Mouse (Mus musculus): Measurements from ENCODE around the gene Hdac9. TPM values are rescaled to one million over a fixed set of nuclear protein-coding genes. Genes with fewer than 3 reads are reported as not detected.

Gene Hdac9
- total and polyA plus RNA-seq, 3 experiments = 0.03 to 0.19 TPM; not detected in 1

DNA sequence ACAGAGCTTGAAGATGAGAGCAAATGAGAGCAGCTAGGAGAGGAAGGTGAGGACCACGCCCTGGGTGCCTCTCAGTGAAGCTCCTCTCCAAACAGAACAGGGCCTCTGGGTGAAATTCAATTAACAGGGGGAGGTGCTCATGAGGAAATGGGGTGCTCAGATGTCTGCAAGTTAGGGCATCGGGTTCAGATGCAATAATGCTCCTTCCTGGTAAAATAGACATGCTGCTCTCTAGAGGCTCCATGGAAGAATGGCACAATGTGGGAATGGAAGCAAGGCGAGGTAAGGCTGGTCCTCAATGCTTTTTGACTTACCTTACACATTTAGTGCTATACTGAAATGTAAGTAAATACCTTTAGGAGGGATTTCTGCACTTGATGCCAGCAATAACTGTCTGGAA, 263.3 kb downstream of the Hdac9 start:
- TF ChIP-seq RAD21 (IDR thresholded peaks at IDR 0.05; ENCODE audit: low read depth, low read length) (no peak), SIN3A (IDR thresholded peaks at IDR 0.05; ENCODE audit: low read length) (no peak), TBP (IDR thresholded peaks at IDR 0.05; ENCODE audit: low read depth, low read length) (no peak), TCF12 (IDR thresholded peaks at IDR 0.05; ENCODE audit: low read depth, low read length) (no peak), USF1 (IDR thresholded peaks at IDR 0.05; ENCODE audit: low read depth, low read length) (no peak), SMC3 (IDR thresholded peaks at IDR 0.05; ENCODE audit: low read depth, low read length) (no peak), TAL1 (IDR thresholded peaks at IDR 0.05; ENCODE audit: low read length) (no peak), MYC (IDR thresholded peaks at IDR 0.05; ENCODE audit: low read depth, low read length) (no peak), USF2 (IDR thresholded peaks at IDR 0.05; ENCODE audit: borderline replicate concordance in 1 of 2, insufficient read depth in 1 of 2, low read depth in 1 of 2, low read length in 2 of 2) (no peak), ZMIZ1 (IDR thresholded peaks at IDR 0.05; ENCODE audit: low read depth, low read length) (no peak), ELF1 (IDR thresholded peaks at IDR 0.05; ENCODE audit: low read depth, low read length) (no peak), POLR2AphosphoS2 (IDR thresholded peaks at IDR 0.05; ENCODE audit: low read length) (no peak), MEF2A (IDR thresholded peaks at IDR 0.05; ENCODE audit: extremely low read depth, insufficient replicate concordance, low read depth, low read length, poor library complexity, severe bottlenecking) (no peak)
- no peak for DNase-seq (ENCODE audit: low read depth, low spot score)
- Histone ChIP-seq H3K36me3 (ENCODE audit: control insufficient read depth in 1 of 2, insufficient read depth in 2 of 2, low read length in 2 of 2) (no peaks in the 10 kb centered on the region), H3K4me1 (ENCODE audit: control insufficient read depth in 1 of 2, insufficient read depth in 2 of 2, low read length in 2 of 2) (no peaks in the 10 kb centered on the region), H3K27ac (ENCODE audit: control insufficient read depth, low read depth, low read length) (no peak overlapping the region), H3K79me2 (ENCODE audit: control insufficient read depth, insufficient read depth, low read length, poor library complexity) (no peaks in the 10 kb centered on the region), H3K9ac (ENCODE audit: control insufficient read depth, low read depth, low read length, poor library complexity, severe bottlenecking) (no peak overlapping the region), H3K27me3 (ENCODE audit: control insufficient read depth in 1 of 2, insufficient read depth in 2 of 2, low read length in 2 of 2) (peaks cover 0 to 1% of the 10 kb centered on the region in 2 experiments; a peak in 1 of 4 replicates), H3K4me3 (ENCODE audit: control insufficient read depth in 1 of 2, insufficient read depth in 1 of 2, low read depth in 2 of 2, low read length in 2 of 2) (no peak overlapping the region), H3K9me3 (replicated peaks; ENCODE audit: insufficient read depth, low read length) (no peaks in the 10 kb centered on the region)

DNA sequence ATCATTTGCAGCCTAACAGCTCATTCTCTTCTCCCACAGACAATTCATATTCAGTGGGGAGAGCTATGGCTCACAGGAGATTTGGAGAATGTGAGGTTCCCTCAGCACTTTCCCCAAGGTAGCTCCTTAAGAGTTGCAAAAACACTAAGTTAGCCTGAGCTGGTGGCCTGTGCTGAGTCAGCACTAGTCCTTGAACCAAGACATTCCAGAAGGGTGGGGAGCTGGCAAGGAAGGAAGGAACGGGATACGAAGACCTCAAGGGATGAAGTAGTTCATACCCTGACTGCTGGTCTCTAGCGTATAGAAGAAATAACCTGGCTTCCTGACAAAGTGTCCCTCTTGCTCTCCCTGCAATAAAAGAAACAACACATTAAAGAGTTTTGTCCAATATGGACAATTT, 268.1 kb downstream of the Hdac9 start:
- no peak for DNase-seq (ENCODE audit: low read depth, low spot score)
- TF ChIP-seq TBP (IDR thresholded peaks at IDR 0.05; ENCODE audit: low read depth, low read length) (no peak), EP300 (IDR thresholded peaks at IDR 0.05; ENCODE audit: low read depth in 1 of 2, low read length in 2 of 2) (no peak), BHLHE40 (IDR thresholded peaks at IDR 0.05; ENCODE audit: borderline replicate concordance, low read depth, low read length) (no peak), JUND (IDR thresholded peaks at IDR 0.05; ENCODE audit: low read depth, low read length) (no peak), ELF1 (IDR thresholded peaks at IDR 0.05; ENCODE audit: low read depth, low read length) (no peak), TAL1 (IDR thresholded peaks at IDR 0.05; ENCODE audit: low read length) (no peak), ZC3H11A (IDR thresholded peaks at IDR 0.05; ENCODE audit: low read depth, low read length) (no peak), MXI1 (IDR thresholded peaks at IDR 0.05; ENCODE audit: low read depth, low read length) (no peak), ZMIZ1 (IDR thresholded peaks at IDR 0.05; ENCODE audit: low read depth, low read length) (no peak), POLR2AphosphoS2 (IDR thresholded peaks at IDR 0.05; ENCODE audit: low read length) (no peak), UBTF (IDR thresholded peaks at IDR 0.05; ENCODE audit: borderline replicate concordance, insufficient read depth, low read depth, low read length) (no peak), E2F4 (IDR thresholded peaks at IDR 0.05; ENCODE audit: borderline replicate concordance, low read depth, low read length) (no peak), MAFK (IDR thresholded peaks at IDR 0.05; ENCODE audit: borderline replicate concordance, low read depth, low read length) (no peak), MAX (IDR thresholded peaks at IDR 0.05; ENCODE audit: low read length) (no peak), USF2 (IDR thresholded peaks at IDR 0.05; ENCODE audit: borderline replicate concordance in 1 of 2, insufficient read depth in 1 of 2, low read depth in 1 of 2, low read length in 2 of 2) (no peak), CHD2 (IDR thresholded peaks at IDR 0.05; ENCODE audit: low read length) (no peak)
- no peaks in the 10 kb centered on the region for H3K9me3 ChIP-seq (replicated peaks; ENCODE audit: insufficient read depth, low read length)
- no peak overlapping the region for H3K4me3 ChIP-seq (ENCODE audit: control insufficient read depth in 1 of 2, insufficient read depth in 1 of 2, low read depth in 2 of 2, low read length in 2 of 2)
- no peak overlapping the region for H3K9ac ChIP-seq (ENCODE audit: control insufficient read depth, low read depth, low read length, poor library complexity, severe bottlenecking)
- no peak overlapping the region for H3K27ac ChIP-seq (ENCODE audit: control insufficient read depth, low read depth, low read length)
- H3K36me3 ChIP-seq (ENCODE audit: control insufficient read depth in 1 of 2, insufficient read depth in 2 of 2, low read length in 2 of 2) = no peaks in the 10 kb centered on the region
- H3K4me1 ChIP-seq (ENCODE audit: control insufficient read depth in 1 of 2, insufficient read depth in 2 of 2, low read length in 2 of 2) = no peaks in the 10 kb centered on the region
- H3K79me2 ChIP-seq (ENCODE audit: control insufficient read depth, insufficient read depth, low read length, poor library complexity) = no peaks in the 10 kb centered on the region
- peaks cover 0 to 1% of the 10 kb centered on the region in 2 experiments; a peak in 1 of 4 replicates for H3K27me3 ChIP-seq (ENCODE audit: control insufficient read depth in 1 of 2, insufficient read depth in 2 of 2, low read length in 2 of 2)
